Mouse (Mus musculus): ENCODE data around the gene Slc6a11.

The Slc6a11 gene

GRCm38 (mm10) chr6:114178141-114178540 is 47.1 kb downstream of the Slc6a11 start:
- no peak for DNase-seq (ENCODE audit: low spot score)

- no peak for DNase-seq (ENCODE audit: low spot score)
These were observed 51.5 kb downstream of the Slc6a11 start for GRCm38 (mm10) chr6:114182366-114183179.

- no peak for DNase-seq (ENCODE audit: low spot score)
These were observed 56.1 kb downstream of the Slc6a11 start for GRCm38 (mm10) chr6:114187121-114187520.

GRCm38 (mm10) chr6:114188869-114189268 is 57.8 kb downstream of the Slc6a11 start:
- no peak for DNase-seq (ENCODE audit: low spot score)

- DNase-seq (ENCODE audit: low spot score), result no peak
These were observed 65.0 kb downstream of the Slc6a11 start for GRCm38 (mm10) chr6:114195998-114196397.

GRCm38 (mm10) chr6:114199200-114199845 is 68.3 kb downstream of the Slc6a11 start:
- no peak for DNase-seq (ENCODE audit: low spot score)

- no peak for DNase-seq (ENCODE audit: low spot score)
These were observed 73.5 kb downstream of the Slc6a11 start for GRCm38 (mm10) chr6:114204557-114204956.

- no peak for DNase-seq (ENCODE audit: low spot score)
These were observed 77.3 kb downstream of the Slc6a11 start for GRCm38 (mm10) chr6:114208296-114208695.

GRCm38 (mm10) chr6:114214393-114214792 is 83.4 kb downstream of the Slc6a11 start:
- no peak for DNase-seq (ENCODE audit: low spot score)

GRCm38 (mm10) chr6:114216741-114217414 is 85.8 kb downstream of the Slc6a11 start:
- DNase-seq (ENCODE audit: low spot score), result no peak

GRCm38 (mm10) chr6:114224399-114224798 is 93.4 kb downstream of the Slc6a11 start:
- DNase-seq (ENCODE audit: low spot score), result no peak

GRCm38 (mm10) chr6:114227378-114227777 is 96.3 kb downstream of the Slc6a11 start:
- no peak for DNase-seq (ENCODE audit: low spot score)

GRCm38 (mm10) chr6:114228196-114228595 is 97.2 kb downstream of the Slc6a11 start:
- no peak for DNase-seq (ENCODE audit: low spot score)

- DNase-seq (ENCODE audit: low spot score), result no peak
These were observed 108.0 kb downstream of the Slc6a11 start for GRCm38 (mm10) chr6:114238892-114239644.

- DNase-seq (ENCODE audit: low spot score), result no peak
These were observed 114.6 kb downstream of the Slc6a11 start for GRCm38 (mm10) chr6:114245665-114246064.

GRCm38 (mm10) chr6:114250311-114250710 is 119.3 kb downstream of the Slc6a11 start:
- peak; percentile 25 for DNase-seq (ENCODE audit: low spot score)

GRCm38 (mm10) chr6:114254927-114255326 is 123.9 kb downstream of the Slc6a11 start:
- no peak for DNase-seq (ENCODE audit: low spot score)

- DNase-seq (ENCODE audit: low spot score), result no peak
These were observed 126.8 kb downstream of the Slc6a11 start for GRCm38 (mm10) chr6:114257762-114258361.

GRCm38 (mm10) chr6:114258661-114259193 is 127.7 kb downstream of the Slc6a11 start:
- no peak for DNase-seq (ENCODE audit: low spot score)

- no peak for DNase-seq (ENCODE audit: low spot score)
These were observed 130.6 kb downstream of the Slc6a11 start for GRCm38 (mm10) chr6:114261609-114262008.

- DNase-seq (ENCODE audit: low spot score), result no peak
These were observed 133.0 kb downstream of the Slc6a11 start for GRCm38 (mm10) chr6:114264010-114264409.
